Mouse (Mus musculus): Measurements from ENCODE around the gene Scg3. TPM values are rescaled to one million over a fixed set of nuclear protein-coding genes. Genes with fewer than 3 reads are reported as not detected.

Scg3 gene
- polyA plus RNA-seq, 1 experiment = 0.38 TPM

DNA sequence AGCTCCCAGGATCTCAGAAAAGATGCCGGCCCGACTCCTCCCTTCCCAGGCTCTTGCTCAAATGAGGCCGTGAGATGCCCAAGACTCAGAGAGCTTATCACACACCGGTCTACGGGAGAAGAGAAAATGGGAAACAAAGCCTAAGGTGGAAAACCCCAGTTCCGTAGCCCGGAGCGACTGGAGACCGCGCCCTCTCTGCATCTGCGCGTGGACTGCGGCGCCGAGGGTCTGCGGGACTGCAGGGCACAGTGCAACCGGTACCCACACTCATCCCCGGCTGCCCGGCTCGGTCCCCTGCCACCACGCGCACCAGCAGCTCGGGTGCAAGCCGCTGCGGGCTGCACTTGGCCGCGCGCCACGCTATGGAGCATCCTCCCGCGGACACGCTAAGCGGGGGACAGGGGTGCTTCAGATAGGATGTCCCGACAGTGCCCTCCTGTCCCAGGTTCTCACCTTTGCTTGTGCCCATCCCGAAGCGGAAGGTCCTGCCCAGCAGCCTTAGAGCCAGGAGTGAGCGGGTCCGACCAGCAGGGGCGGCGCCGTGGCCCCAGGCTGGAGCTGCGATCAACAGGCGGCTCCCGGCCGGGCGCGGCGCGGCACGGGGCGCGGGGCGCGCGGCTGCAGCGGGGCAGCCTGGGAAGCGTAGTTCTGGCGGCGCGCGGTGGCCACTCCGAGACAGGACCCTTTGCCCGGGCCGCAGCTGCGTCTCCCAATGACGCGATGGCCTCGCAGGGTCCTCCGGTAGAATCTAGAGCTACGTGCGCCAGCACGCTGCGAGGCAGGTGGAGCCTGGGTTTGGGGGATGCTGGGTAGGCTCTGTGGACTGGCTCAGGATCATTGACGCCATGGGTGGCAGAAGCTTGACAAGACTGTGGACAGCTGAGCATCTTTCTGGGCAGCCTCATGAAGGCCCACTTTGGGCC, 73.0 kb downstream of the Scg3 start, which contains the start of gene Tmod2:
Tmod2 (minus strand) TSS at position 755 of the 923 bp plus-strand sequence.
- WGBS = under 1% methylated on average over 74 of the region's 74 CpGs
- Histone ChIP-seq H3K4me1 (ENCODE audit: control insufficient read depth, insufficient read depth, low read length) (no peaks in the 10 kb centered on the region), H3K4me3 (replicated peaks; ENCODE audit: extremely low read depth, low read depth, low read length) (peak within 1 kb of the TSS; percentile 95)
- DNase-seq = no peak
- TF ChIP-seq POLR2A (IDR thresholded peaks at IDR 0.05; ENCODE audit: borderline replicate concordance, extremely low read depth, low read depth, low read length) = peak; percentile 52; the same call in 1 of the 2 replicates
- TF ChIP-seq CTCF (IDR thresholded peaks at IDR 0.05; ENCODE audit: insufficient read depth, low read length) = no peak

DNA sequence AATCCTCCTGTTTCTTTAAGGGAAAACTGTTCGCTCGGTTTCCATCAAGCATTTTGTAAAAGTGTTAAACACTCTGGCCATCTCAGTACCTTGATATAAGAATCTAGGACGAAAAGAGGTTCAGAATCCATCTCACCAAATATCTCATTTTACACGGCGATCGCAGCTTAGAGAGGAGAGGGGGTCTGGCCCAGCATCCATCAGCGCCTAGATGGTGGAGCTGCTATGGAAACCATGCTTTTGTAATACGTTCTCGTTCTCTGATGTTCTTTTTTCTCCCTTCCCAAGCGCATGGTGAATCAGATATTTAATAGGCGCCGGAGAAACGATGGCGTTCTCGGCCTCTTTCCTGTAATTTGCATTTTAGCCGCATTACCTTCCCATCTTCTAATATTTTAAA, 73.9 kb downstream of the Scg3 start:
- no peaks in the 10 kb centered on the region for H3K4me1 ChIP-seq (ENCODE audit: control insufficient read depth, insufficient read depth, low read length)
- 35% methylated on average over 16 of the region's 16 CpGs for WGBS
- no peak overlapping the region for H3K4me3 ChIP-seq (replicated peaks; ENCODE audit: extremely low read depth, low read depth, low read length)
- TF ChIP-seq CTCF (IDR thresholded peaks at IDR 0.05; ENCODE audit: insufficient read depth, low read length) (no peak), POLR2A (IDR thresholded peaks at IDR 0.05; ENCODE audit: borderline replicate concordance, extremely low read depth, low read depth, low read length) (no peak)
- no peak for DNase-seq

DNA sequence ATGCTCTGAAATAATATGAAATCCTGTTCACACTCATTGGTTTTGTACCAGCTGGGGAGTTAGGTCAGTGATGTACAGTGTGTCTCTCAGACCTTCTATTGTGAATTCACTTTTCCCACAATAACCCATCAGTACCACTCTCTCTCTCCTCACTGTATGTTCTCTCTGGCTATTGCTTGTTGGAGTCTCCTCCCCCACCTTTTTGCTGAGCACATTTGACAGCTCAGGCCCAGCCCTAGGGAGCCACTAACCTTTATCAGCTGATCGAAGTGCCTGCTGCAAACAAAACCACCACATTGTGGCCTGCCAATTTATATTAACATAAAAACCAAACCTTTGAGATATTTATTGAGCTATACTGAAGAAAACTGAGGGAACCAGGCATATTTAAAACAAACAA, 74.4 kb downstream of the Scg3 start:
- 42% methylated on average over 1 of the region's 1 CpGs for WGBS
- no peak for TF ChIP-seq CTCF (IDR thresholded peaks at IDR 0.05; ENCODE audit: insufficient read depth, low read length)
- Histone ChIP-seq H3K4me3 (replicated peaks; ENCODE audit: extremely low read depth, low read depth, low read length) (no peak overlapping the region), H3K4me1 (ENCODE audit: control insufficient read depth, insufficient read depth, low read length) (no peaks in the 10 kb centered on the region)
- no peak for DNase-seq

DNA sequence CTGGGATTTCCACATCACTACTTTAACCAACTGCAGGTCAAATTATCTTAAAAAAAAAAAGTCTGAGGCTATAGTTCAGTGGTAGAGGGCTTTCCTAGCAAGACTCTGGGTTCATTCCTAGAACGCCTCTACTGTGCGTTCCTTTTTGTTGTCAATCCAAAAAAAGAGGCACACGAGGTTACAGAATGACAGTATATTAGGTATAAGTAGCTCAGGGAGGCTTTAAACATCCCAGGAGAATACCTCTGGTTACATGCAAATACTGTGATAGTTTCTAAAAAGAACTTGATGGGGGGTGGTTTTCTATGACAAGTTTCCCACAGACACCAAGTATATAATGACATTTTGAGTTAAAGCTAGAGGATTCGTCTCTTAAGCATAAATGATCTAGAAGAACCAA, 76.4 kb downstream of the Scg3 start:
- Histone ChIP-seq H3K4me1 (ENCODE audit: control insufficient read depth, insufficient read depth, low read length) (no peaks in the 10 kb centered on the region), H3K4me3 (replicated peaks; ENCODE audit: extremely low read depth, low read depth, low read length) (no peak overlapping the region)
- no peak for DNase-seq
- TF ChIP-seq POLR2A (IDR thresholded peaks at IDR 0.05; ENCODE audit: borderline replicate concordance, extremely low read depth, low read depth, low read length) = no peak
- no peak for TF ChIP-seq CTCF (IDR thresholded peaks at IDR 0.05; ENCODE audit: insufficient read depth, low read length)
- 90% methylated on average over 4 of the region's 4 CpGs for WGBS

DNA sequence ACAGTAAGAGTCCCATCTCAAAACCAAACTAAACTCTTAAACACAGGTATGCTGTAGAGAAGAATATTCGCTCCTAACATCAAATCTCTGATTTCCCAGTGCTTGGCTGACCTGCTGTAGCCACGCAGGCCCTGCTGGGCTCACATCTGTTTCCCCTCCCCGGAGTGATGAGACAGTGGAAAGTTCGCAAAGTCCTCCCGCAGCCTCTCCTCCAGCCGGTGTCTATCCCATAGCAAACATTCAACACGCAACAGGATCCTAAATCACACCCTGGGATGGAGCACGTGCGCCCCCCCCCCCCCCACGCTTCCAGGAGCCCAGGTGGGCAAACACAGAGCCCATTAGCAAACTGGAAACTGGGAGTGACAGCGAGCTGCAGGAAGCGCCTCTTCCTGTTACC, 82.3 kb downstream of the Scg3 start:
- Histone ChIP-seq H3K4me3 (replicated peaks; ENCODE audit: extremely low read depth, low read depth, low read length) (no peak overlapping the region), H3K4me1 (ENCODE audit: control insufficient read depth, insufficient read depth, low read length) (peaks cover 10% of the 10 kb centered on the region)
- TF ChIP-seq CTCF (IDR thresholded peaks at IDR 0.05; ENCODE audit: insufficient read depth, low read length) (no peak), POLR2A (IDR thresholded peaks at IDR 0.05; ENCODE audit: borderline replicate concordance, extremely low read depth, low read depth, low read length) (no peak)
- no peak for DNase-seq
- 18% methylated on average over 12 of the region's 12 CpGs for whole genome bisulfite sequencing

DNA sequence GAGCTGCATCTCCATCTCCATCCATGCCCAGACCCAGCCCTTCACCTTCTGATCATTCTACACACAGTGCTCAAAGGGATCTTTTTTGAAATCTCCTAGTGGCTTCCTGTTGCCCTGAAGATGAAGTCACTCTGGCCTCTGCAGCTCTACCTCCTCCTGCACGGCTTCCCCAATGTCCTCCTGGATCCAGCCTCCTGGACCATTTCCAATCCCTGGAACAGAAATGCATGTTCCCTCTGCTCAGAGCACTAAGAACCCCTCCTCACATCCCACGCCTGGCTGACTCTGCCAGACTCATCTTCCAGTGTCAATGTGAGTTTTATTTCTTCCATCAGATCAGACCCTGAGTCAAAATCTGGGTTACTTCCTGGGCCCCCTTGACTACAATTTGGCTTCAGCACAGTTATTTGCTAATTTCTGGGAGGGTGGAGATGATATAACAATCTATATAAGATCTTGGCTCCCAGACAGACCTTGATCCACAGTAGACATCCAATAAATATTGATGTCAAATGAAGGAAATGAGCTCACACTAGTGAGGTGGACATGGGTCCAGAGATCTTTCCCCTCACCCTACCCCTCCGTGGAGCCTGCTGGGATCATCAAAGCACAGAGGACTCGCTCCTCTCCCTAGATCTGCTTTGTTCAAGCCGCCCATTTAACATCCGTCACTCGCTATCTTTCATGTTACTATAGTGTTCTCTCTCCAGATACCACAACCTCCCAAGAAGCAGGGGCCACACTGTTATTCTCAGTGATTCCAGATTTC, 83.5 kb downstream of the Scg3 start:
- DNase-seq = no peak
- WGBS = 49% methylated on average over 7 of the region's 7 CpGs
- no peak overlapping the region for H3K4me3 ChIP-seq (replicated peaks; ENCODE audit: extremely low read depth, low read depth, low read length)
- no peak for TF ChIP-seq CTCF (IDR thresholded peaks at IDR 0.05; ENCODE audit: insufficient read depth, low read length)
- no peak for TF ChIP-seq POLR2A (IDR thresholded peaks at IDR 0.05; ENCODE audit: borderline replicate concordance, extremely low read depth, low read depth, low read length)
- H3K4me1 ChIP-seq (ENCODE audit: control insufficient read depth, insufficient read depth, low read length) = peaks cover 10% of the 10 kb centered on the region

DNA sequence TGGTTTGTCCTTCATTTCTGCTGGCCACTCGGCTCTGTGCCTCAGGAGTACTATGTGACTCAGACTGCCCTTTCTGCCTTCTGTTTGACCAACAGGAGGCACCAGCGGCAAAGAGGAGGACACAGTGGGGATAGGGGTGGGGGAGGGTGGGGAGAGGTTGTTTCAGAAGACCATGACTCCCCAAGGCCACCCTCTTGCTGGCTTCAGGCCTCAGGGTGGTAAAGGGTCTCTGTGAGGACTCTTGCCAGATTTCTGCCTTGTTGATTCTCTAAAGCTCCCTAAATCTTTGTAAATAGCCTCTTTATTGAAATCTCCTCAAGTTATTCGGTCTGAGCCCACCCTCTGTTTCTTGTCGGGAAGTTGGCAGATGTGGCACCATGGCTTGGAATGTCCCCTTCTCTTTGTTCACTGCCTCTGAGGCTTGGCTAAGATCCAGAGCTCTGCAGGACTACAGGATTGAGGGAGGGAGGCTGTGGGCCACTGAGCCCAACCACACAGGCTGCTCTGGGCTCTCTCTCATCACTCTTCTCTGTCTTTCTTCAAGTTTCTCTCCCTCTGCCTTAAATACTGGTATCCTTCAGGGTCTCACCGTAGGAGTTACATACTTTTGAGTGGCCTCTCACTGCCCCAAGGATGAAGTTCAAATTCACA, 84.5 kb downstream of the Scg3 start:
- H3K4me1 ChIP-seq (ENCODE audit: control insufficient read depth, insufficient read depth, low read length) = peaks cover 10% of the 10 kb centered on the region
- no peak for DNase-seq
- 39% methylated on average over 5 of the region's 5 CpGs for WGBS
- TF ChIP-seq POLR2A (IDR thresholded peaks at IDR 0.05; ENCODE audit: borderline replicate concordance, extremely low read depth, low read depth, low read length) (no peak), CTCF (IDR thresholded peaks at IDR 0.05; ENCODE audit: insufficient read depth, low read length) (peak; percentile 29; the same call in 1 of the 2 replicates)
- no peak overlapping the region for H3K4me3 ChIP-seq (replicated peaks; ENCODE audit: extremely low read depth, low read depth, low read length)

DNA sequence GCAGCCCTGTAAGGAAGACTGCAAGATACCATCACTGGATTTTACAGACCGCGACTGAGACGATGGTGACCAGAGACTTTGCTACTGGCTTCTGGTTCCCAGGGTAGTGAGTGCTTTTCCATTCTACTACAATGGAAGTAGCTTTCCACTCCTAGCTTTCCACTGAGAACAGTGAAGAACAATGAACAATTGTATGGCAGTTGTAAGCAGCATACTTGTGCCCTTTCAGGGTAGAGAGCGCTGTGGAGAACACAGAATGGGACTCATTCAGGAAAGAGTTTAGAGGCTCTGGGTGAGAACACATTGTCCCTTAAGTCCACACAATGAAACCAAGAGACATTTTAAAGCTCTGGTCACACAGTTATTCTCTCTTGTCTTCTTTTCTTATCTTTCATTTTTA, 86.3 kb downstream of the Scg3 start:
- TF ChIP-seq CTCF (IDR thresholded peaks at IDR 0.05; ENCODE audit: insufficient read depth, low read length) (no peak), POLR2A (IDR thresholded peaks at IDR 0.05; ENCODE audit: borderline replicate concordance, extremely low read depth, low read depth, low read length) (no peak)
- Histone ChIP-seq H3K4me3 (replicated peaks; ENCODE audit: extremely low read depth, low read depth, low read length) (no peak overlapping the region), H3K4me1 (ENCODE audit: control insufficient read depth, insufficient read depth, low read length) (peaks cover 10% of the 10 kb centered on the region)
- WGBS = 74% methylated on average over 4 of the region's 4 CpGs
- no peak for DNase-seq

DNA sequence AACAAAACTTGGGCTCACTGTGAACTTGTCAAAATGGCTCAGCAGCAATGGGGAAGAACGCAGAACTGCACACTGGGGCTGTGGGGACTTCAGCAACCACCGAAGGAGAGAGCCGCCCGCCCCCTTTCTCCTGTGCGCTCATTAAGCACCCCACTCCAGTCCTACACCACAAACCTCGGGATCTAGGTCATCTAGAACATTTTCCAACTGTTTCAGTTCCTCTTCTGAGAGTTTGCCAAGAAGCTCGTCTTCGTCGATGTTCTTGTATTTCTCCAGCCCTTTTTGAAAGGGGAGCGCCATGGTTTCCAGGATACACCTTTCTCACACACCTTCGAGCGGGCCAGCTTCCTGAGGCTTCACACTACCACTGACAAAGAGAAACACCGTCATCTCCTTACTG, 86.8 kb downstream of the Scg3 start:
- TF ChIP-seq CTCF (IDR thresholded peaks at IDR 0.05; ENCODE audit: insufficient read depth, low read length) (no peak), POLR2A (IDR thresholded peaks at IDR 0.05; ENCODE audit: borderline replicate concordance, extremely low read depth, low read depth, low read length) (no peak)
- peaks cover 10% of the 10 kb centered on the region for H3K4me1 ChIP-seq (ENCODE audit: control insufficient read depth, insufficient read depth, low read length)
- DNase-seq = no peak
- no peak overlapping the region for H3K4me3 ChIP-seq (replicated peaks; ENCODE audit: extremely low read depth, low read depth, low read length)
- 74% methylated on average over 13 of the region's 13 CpGs for WGBS

Measured in lung, adult 2 months (tissue).